Mouse (Mus musculus): ENCODE results near the gene Calr. TPM values are rescaled to one million over a fixed set of nuclear protein-coding genes. Genes with fewer than 3 reads are reported as not detected.
A peak's percentile ranks its signal among the peaks of the same experiment; 100 is the strongest.

The Calr gene
- polyA plus RNA-seq, 1 experiment from 2014 or later: 944 TPM

GRCm38 (mm10) chr8:84877297-84878035 lies 30.7 kb upstream of the Calr start:
- no peak overlapping the region for H3K27ac ChIP-seq (ENCODE audit: low read depth, low read length)
- no peaks in the 10 kb centered on the region for H3K9me3 ChIP-seq (ENCODE audit: control insufficient read depth, low read length)
- peaks cover 5% of the 10 kb centered on the region; the same call in 1 of the 2 replicates for H3K36me3 ChIP-seq (ENCODE audit: control insufficient read depth, insufficient read depth, low read length)
- WGBS: 82% methylated on average over 3 of the region's 3 CpGs
- no peak overlapping the region for H3K4me2 ChIP-seq (replicated peaks; ENCODE audit: low read depth, low read length)
- H3K27me3 ChIP-seq (ENCODE audit: control insufficient read depth, insufficient read depth, low read length): no peaks in the 10 kb centered on the region
- H3K9ac ChIP-seq (ENCODE audit: low read depth, low read length): no peak overlapping the region
- H3K4me1 ChIP-seq (ENCODE audit: control insufficient read depth, insufficient read depth, low read length): peaks cover 3% of the 10 kb centered on the region
- no peak for ATAC-seq (ENCODE audit: low FRiP score, low TSS enrichment)
- no peak overlapping the region for H3K4me3 ChIP-seq (ENCODE audit: low read length)

GRCm38 (mm10) chr8:84874339-84874738 lies 27.6 kb upstream of the Calr start:
- Histone ChIP-seq H3K27me3 (ENCODE audit: control insufficient read depth, insufficient read depth, low read length) (no peaks in the 10 kb centered on the region), H3K9ac (ENCODE audit: low read depth, low read length) (no peak overlapping the region), H3K4me3 (ENCODE audit: low read length) (no peak overlapping the region), H3K4me2 (replicated peaks; ENCODE audit: low read depth, low read length) (no peak overlapping the region), H3K4me1 (ENCODE audit: control insufficient read depth, insufficient read depth, low read length) (peaks cover 11% of the 10 kb centered on the region), H3K27ac (ENCODE audit: low read depth, low read length) (no peak overlapping the region), H3K36me3 (ENCODE audit: control insufficient read depth, insufficient read depth, low read length) (peaks cover 11% of the 10 kb centered on the region), H3K9me3 (ENCODE audit: control insufficient read depth, low read length) (no peaks in the 10 kb centered on the region)
- ATAC-seq (ENCODE audit: low FRiP score, low TSS enrichment): no peak
- WGBS: over 99% methylated on average over 3 of the region's 3 CpGs

- peaks cover 24% of the 10 kb centered on the region for H3K36me3 ChIP-seq (ENCODE audit: control insufficient read depth, insufficient read depth, low read length)
- no peaks in the 10 kb centered on the region for H3K9me3 ChIP-seq (ENCODE audit: control insufficient read depth, low read length)
- H3K4me2 ChIP-seq (replicated peaks; ENCODE audit: low read depth, low read length): peak overlapping the region; percentile 97
- WGBS: 61% methylated on average over 4 of the region's 4 CpGs
- no peak overlapping the region for H3K27ac ChIP-seq (ENCODE audit: low read depth, low read length)
- peak overlapping the region; percentile 49 for H3K4me3 ChIP-seq (ENCODE audit: low read length)
- H3K27me3 ChIP-seq (ENCODE audit: control insufficient read depth, insufficient read depth, low read length): no peaks in the 10 kb centered on the region
- H3K9ac ChIP-seq (ENCODE audit: low read depth, low read length): peak overlapping the region; percentile 65; the same call in 1 of the 2 replicates
- peaks cover 11% of the 10 kb centered on the region for H3K4me1 ChIP-seq (ENCODE audit: control insufficient read depth, insufficient read depth, low read length)
- no peak for ATAC-seq (ENCODE audit: low FRiP score, low TSS enrichment)
Observed at GRCm38 (mm10) chr8:84873016-84873415, 26.3 kb upstream of the Calr start.

- Histone ChIP-seq H3K4me1 (ENCODE audit: control insufficient read depth, insufficient read depth, low read length) (peaks cover 11% of the 10 kb centered on the region), H3K9ac (ENCODE audit: low read depth, low read length) (peak overlapping the region; percentile 65), H3K27me3 (ENCODE audit: control insufficient read depth, insufficient read depth, low read length) (no peaks in the 10 kb centered on the region), H3K36me3 (ENCODE audit: control insufficient read depth, insufficient read depth, low read length) (peaks cover 26% of the 10 kb centered on the region), H3K27ac (ENCODE audit: low read depth, low read length) (no peak overlapping the region), H3K4me2 (replicated peaks; ENCODE audit: low read depth, low read length) (peak overlapping the region; percentile 97), H3K9me3 (ENCODE audit: control insufficient read depth, low read length) (no peaks in the 10 kb centered on the region), H3K4me3 (ENCODE audit: low read length) (peak overlapping the region; percentile 49)
- 2% methylated on average over 53 of the region's 54 CpGs for WGBS
- ATAC-seq (ENCODE audit: low FRiP score, low TSS enrichment): peak; percentile 46
Observed at GRCm38 (mm10) chr8:84872309-84872965, 25.7 kb upstream of the Calr start.

- Histone ChIP-seq H3K9me3 (ENCODE audit: control insufficient read depth, low read length) (no peaks in the 10 kb centered on the region), H3K9ac (ENCODE audit: low read depth, low read length) (peak within 1 kb of the TSS; percentile 65), H3K4me2 (replicated peaks; ENCODE audit: low read depth, low read length) (peak within 1 kb of the TSS; percentile 97), H3K4me3 (ENCODE audit: low read length) (peak within 1 kb of the TSS; percentile 49), H3K27me3 (ENCODE audit: control insufficient read depth, insufficient read depth, low read length) (no peaks in the 10 kb centered on the region), H3K4me1 (ENCODE audit: control insufficient read depth, insufficient read depth, low read length) (peaks cover 11% of the 10 kb centered on the region), H3K36me3 (ENCODE audit: control insufficient read depth, insufficient read depth, low read length) (peaks cover 32% of the 10 kb centered on the region), H3K27ac (ENCODE audit: low read depth, low read length) (no peak within 1 kb of the TSS; the same call in 1 of the 2 replicates)
- ATAC-seq (ENCODE audit: low FRiP score, low TSS enrichment): peak; percentile 68
- WGBS: 15% methylated on average over 45 of the region's 46 CpGs
Observed at GRCm38 (mm10) chr8:84871376-84872308, 24.9 kb upstream of the Calr start, which contains the start of gene Syce2. Gene Syce2, plus strand, starts transcription at chr8:84872111.

GRCm38 (mm10) chr8:84856864-84857441 lies 10.2 kb upstream of the Calr start, which contains the start of gene Farsa:
Gene Farsa, plus strand, starts transcription at chr8:84856989.
- H3K4me1 ChIP-seq (ENCODE audit: control insufficient read depth, insufficient read depth, low read length): peaks cover 11% of the 10 kb centered on the region; the same call in 1 of the 2 replicates
- under 1% methylated on average over 39 of the region's 39 CpGs for WGBS
- H3K9ac ChIP-seq (ENCODE audit: low read depth, low read length): peak within 1 kb of the TSS; percentile 78
- no peak within 1 kb of the TSS for H3K27ac ChIP-seq (ENCODE audit: low read depth, low read length)
- H3K4me3 ChIP-seq (ENCODE audit: low read length): peak within 1 kb of the TSS; percentile 57
- peak; percentile 93 for ATAC-seq (ENCODE audit: low FRiP score, low TSS enrichment)
- peak within 1 kb of the TSS; percentile 76 for H3K4me2 ChIP-seq (replicated peaks; ENCODE audit: low read depth, low read length)
- no peaks in the 10 kb centered on the region for H3K9me3 ChIP-seq (ENCODE audit: control insufficient read depth, low read length)
- peaks cover 28% of the 10 kb centered on the region for H3K36me3 ChIP-seq (ENCODE audit: control insufficient read depth, insufficient read depth, low read length)
- no peaks in the 10 kb centered on the region for H3K27me3 ChIP-seq (ENCODE audit: control insufficient read depth, insufficient read depth, low read length)

- Histone ChIP-seq H3K9ac (ENCODE audit: low read depth, low read length) (no peak overlapping the region), H3K4me2 (replicated peaks; ENCODE audit: low read depth, low read length) (no peak overlapping the region), H3K9me3 (ENCODE audit: control insufficient read depth, low read length) (no peaks in the 10 kb centered on the region), H3K4me1 (ENCODE audit: control insufficient read depth, insufficient read depth, low read length) (peaks cover 11% of the 10 kb centered on the region; the same call in 1 of the 2 replicates), H3K27me3 (ENCODE audit: control insufficient read depth, insufficient read depth, low read length) (no peaks in the 10 kb centered on the region), H3K27ac (ENCODE audit: low read depth, low read length) (no peak overlapping the region), H3K36me3 (ENCODE audit: control insufficient read depth, insufficient read depth, low read length) (peaks cover 23% of the 10 kb centered on the region), H3K4me3 (ENCODE audit: low read length) (0 out of 2 replicates have a peak overlapping the region, but pooled peaks have one; percentile 57)
- ATAC-seq (ENCODE audit: low FRiP score, low TSS enrichment): peak; percentile 14; the same call in 1 of the 2 replicates
- WGBS: 91% methylated on average over 3 of the region's 3 CpGs
Observed at GRCm38 (mm10) chr8:84856434-84856833, 9.7 kb upstream of the Calr start.

- Histone ChIP-seq H3K9ac (ENCODE audit: low read depth, low read length) (peak overlapping the region; percentile 59), H3K27ac (ENCODE audit: low read depth, low read length) (peak overlapping the region; percentile 63), H3K4me2 (replicated peaks; ENCODE audit: low read depth, low read length) (peak overlapping the region; percentile 47), H3K4me1 (ENCODE audit: control insufficient read depth, insufficient read depth, low read length) (peaks cover 23% of the 10 kb centered on the region), H3K27me3 (ENCODE audit: control insufficient read depth, insufficient read depth, low read length) (no peaks in the 10 kb centered on the region), H3K36me3 (ENCODE audit: control insufficient read depth, insufficient read depth, low read length) (peaks cover 25% of the 10 kb centered on the region), H3K4me3 (ENCODE audit: low read length) (peak overlapping the region; percentile 81), H3K9me3 (ENCODE audit: control insufficient read depth, low read length) (no peaks in the 10 kb centered on the region)
- ATAC-seq (ENCODE audit: low FRiP score, low TSS enrichment): no peak
- WGBS: 35% methylated on average over 6 of the region's 6 CpGs
Observed at GRCm38 (mm10) chr8:84847684-84848435, 1.1 kb upstream of the Calr start.
